Mouse (Mus musculus) frontal cortex, postnatal 36 days (tissue): Measurements from ENCODE around the gene Vps8.
A peak's percentile ranks its signal among the peaks of the same experiment; 100 is the strongest.
"Not testable (repeated sequence)": the region's sequence is repeated elsewhere in the genome, so short reads cannot be mapped to it uniquely, and the experiment has no call there.

ENCODE experiments used
- DNase-seq, 2 experiments: peaks; one replicate each; pipeline ENCODE4 v3.0.0; 2022; ENCODE audit warnings: low spot score in 2 of 2

Vps8 gene

GRCm38 (mm10) chr16:21655961-21656360, 233.0 kb downstream of the Vps8 start:
- no peak for DNase-seq

GRCm38 (mm10) chr16:21664633-21665363, 241.9 kb downstream of the Vps8 start:
- DNase-seq, result no peak

- no peak for DNase-seq
Measured at GRCm38 (mm10) chr16:21665423-21665986, 242.6 kb downstream of the Vps8 start.

- no peak for DNase-seq
Measured at GRCm38 (mm10) chr16:21671878-21672277, 249.0 kb downstream of the Vps8 start.

- DNase-seq, result not testable (repeated sequence)
Measured at GRCm38 (mm10) chr16:21673046-21673445, 250.1 kb downstream of the Vps8 start.

GRCm38 (mm10) chr16:21673651-21674050, 250.7 kb downstream of the Vps8 start:
- not testable (repeated sequence) for DNase-seq

- no peak for DNase-seq
Measured at GRCm38 (mm10) chr16:21676791-21677190, 253.9 kb downstream of the Vps8 start.

GRCm38 (mm10) chr16:21687406-21687805, 264.5 kb downstream of the Vps8 start:
- DNase-seq, result no peak

GRCm38 (mm10) chr16:21689141-21689540, 266.2 kb downstream of the Vps8 start:
- DNase-seq, result no peak

GRCm38 (mm10) chr16:21690216-21690755, 267.4 kb downstream of the Vps8 start:
- DNase-seq, result peak in 1 of 2 experiments; percentile 21

GRCm38 (mm10) chr16:21693981-21694462, 271.1 kb downstream of the Vps8 start:
- peak; percentile 55 to 66 for DNase-seq
